ENCODE assay signal across 16 mouse cellular contexts in genomic region chr11:70242591-70242990, GRCm38 (mm10). TPM values are rescaled to one million over a fixed set of nuclear protein-coding genes. Genes with fewer than 3 reads are reported as not detected.
"Had no signal": no experiment of that assay in that cellular context is flagged by ENCODE, and none has a peak within 500 bp of the region (broad histone marks: within the 10 kb centered on the region; RNA-seq: fewer than 3 reads in every experiment).

No protein-coding gene starts in this region.

- DNase-seq: kidney, adult 8-10 months; kidney, postnatal 10 days; kidney, postnatal 36 days; left cerebral cortex, postnatal 4 days; liver, postnatal 0 days; lung, embryonic 14.5 days; midbrain, embryonic 14.5 days; thymus, postnatal 25 days had no signal

- H3K4me3 ChIP-seq: kidney, embryonic 15.5 days; limb, embryonic 12.5 days; limb, embryonic 15.5 days had no signal

- ATAC-seq: liver, postnatal 0 days; lung, postnatal 0 days had no signal

- H3K9ac ChIP-seq: kidney, embryonic 15.5 days; limb, embryonic 12.5 days; limb, embryonic 15.5 days; liver, embryonic 14.5 days; liver, postnatal 0 days; lung, embryonic 14.5 days had no signal

- H3K36me3 ChIP-seq: kidney, embryonic 15.5 days; limb, embryonic 12.5 days; limb, embryonic 15.5 days had no signal

- H3K9me3 ChIP-seq: kidney, embryonic 15.5 days; limb, embryonic 12.5 days; limb, embryonic 15.5 days had no signal

- H3K27ac ChIP-seq: kidney, embryonic 15.5 days; limb, embryonic 12.5 days; limb, embryonic 15.5 days; liver, embryonic 14.5 days; macrophage had no signal

- H3K4me2 ChIP-seq: kidney, embryonic 15.5 days; limb, embryonic 12.5 days; limb, embryonic 15.5 days; liver, embryonic 11.5 days; lung, embryonic 14.5 days; midbrain, embryonic 11.5 days had no signal

RNA-seq across cellular contexts. Expression of gene Bcl6b, which starts 13.0 kb away (rescaled TPM):
- polyA plus RNA-seq: macrophage had no signal
